Mouse (Mus musculus) spleen, postnatal 14 days (tissue): Measurements from ENCODE around the gene Btbd9.
"Not testable (repeated sequence)": the region's sequence is repeated elsewhere in the genome, so short reads cannot be mapped to it uniquely, and the experiment has no call there.

Experiments
- DNase-seq, 2 experiments: peaks; one replicate each; pipeline ENCODE4 v3.0.0; 2021 to 2022; ENCODE audit warnings: low spot score in 2 of 2

The Btbd9 gene

DNA sequence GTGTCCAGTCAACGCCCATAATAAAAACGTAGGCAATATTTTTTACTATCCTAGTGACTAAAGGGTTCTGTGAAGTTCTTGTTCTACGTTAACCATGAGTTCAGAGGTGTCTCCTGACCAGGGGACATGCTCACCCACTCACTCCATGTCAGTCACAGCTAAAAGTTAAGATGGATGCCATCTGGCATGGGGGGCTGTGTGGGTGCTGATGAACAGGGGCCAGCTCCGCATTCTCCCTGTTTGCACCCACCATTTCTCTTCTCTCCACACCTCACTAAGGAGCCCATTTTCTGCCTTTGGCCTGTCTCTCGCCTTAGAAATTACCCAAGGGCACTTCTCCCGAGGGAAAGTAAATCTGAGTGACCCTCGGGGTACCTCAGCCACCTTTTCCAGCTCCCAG, 63.8 kb downstream of the Btbd9 start:
- no peak for DNase-seq

GRCm38 (mm10) chr17:30512007-30512406, 64.3 kb downstream of the Btbd9 start:
- no peak for DNase-seq

GRCm38 (mm10) chr17:30511399-30511798, 64.9 kb downstream of the Btbd9 start:
- no peak for DNase-seq

DNA sequence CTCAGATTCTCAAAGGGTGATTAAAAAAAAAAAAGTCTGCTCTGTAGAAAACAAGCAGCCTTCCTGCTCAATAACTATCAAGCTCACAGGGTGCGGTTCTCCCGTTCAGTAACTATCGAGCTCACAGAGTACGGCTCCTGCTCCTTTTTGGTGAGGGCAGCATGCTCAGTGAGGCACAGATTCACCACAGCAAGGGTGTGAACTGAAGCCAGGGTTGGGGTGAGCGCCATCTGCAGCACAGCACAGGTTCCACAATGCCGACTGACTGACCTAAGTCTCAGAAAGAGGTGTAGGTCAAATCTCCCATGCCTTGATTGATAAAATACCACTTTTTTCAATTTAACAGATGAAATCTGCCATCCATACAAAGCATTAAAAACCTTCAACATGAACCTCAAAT, 66.1 kb downstream of the Btbd9 start:
- DNase-seq, result no peak

DNA sequence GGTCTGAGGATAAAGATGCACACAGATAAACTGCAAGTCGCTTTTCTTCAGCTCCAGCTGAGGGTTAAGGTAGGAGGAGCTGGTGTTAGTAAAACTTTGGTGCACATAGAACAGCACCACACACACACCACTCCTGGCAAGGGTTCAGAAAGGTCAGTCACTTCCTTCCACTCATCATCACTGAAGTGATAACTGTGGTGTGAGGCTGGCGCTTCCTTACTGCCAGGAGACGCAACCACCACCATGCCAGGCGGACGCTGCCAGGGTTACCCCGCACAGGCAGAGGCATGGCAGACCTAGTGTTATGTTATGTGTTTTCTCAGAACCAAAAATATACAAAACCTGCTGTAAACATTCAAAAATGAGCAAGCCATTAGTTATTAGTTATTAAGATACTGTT, 66.6 kb downstream of the Btbd9 start:
- no peak for DNase-seq

GRCm38 (mm10) chr17:30507636-30508576, 68.4 kb downstream of the Btbd9 start:
- no peak for DNase-seq

DNA sequence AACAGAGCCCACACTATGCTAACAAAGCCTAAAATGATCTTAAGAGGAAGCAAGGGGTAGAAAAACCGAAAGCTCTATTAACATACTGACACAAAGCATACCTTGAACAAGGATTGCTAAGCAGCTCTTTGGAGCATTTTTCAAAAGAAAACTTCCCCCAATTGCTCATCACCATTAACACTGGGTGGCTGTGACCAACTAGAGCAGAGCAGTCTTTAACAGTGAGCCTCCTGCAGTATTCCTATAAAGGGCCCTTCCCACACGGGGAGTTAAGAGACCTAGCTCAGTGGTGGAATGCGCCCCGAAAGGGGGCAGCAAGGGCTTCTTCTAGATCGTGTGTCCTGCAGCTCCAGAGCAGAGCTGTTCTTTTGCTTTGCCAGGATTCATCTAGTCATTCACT, 69.4 kb downstream of the Btbd9 start:
- no peak for DNase-seq

DNA sequence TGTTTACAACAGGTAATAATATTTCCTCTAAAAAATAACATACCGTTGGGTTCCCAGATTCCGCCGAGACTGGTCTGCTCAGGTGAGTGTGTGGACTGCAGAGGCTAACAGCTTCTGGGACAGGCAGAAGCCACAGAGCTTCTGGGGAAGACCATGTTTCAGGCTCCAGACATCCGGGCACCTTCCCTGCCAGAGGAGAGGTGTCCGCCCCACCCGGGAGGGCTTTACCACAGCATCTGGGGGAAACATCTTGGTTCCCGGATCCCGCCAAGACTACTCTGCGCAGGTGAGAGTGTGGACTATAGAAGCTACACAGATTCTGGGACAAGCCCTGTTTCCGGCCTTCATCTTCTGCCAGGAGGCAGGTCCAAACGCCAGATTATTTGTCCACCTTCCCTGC, 76.7 kb downstream of the Btbd9 start:
- not testable (repeated sequence) for DNase-seq

- DNase-seq, result no peak
These were observed 77.5 kb downstream of the Btbd9 start for GRCm38 (mm10) chr17:30498779-30499178.

GRCm38 (mm10) chr17:30498376-30498719, 77.9 kb downstream of the Btbd9 start:
- no peak for DNase-seq

GRCm38 (mm10) chr17:30497525-30498375, 78.5 kb downstream of the Btbd9 start:
- DNase-seq, result no peak

- DNase-seq, result no peak
These were observed 80.7 kb downstream of the Btbd9 start for GRCm38 (mm10) chr17:30495567-30495966.

- no peak for DNase-seq
These were observed 81.1 kb downstream of the Btbd9 start for GRCm38 (mm10) chr17:30495154-30495553.

DNA sequence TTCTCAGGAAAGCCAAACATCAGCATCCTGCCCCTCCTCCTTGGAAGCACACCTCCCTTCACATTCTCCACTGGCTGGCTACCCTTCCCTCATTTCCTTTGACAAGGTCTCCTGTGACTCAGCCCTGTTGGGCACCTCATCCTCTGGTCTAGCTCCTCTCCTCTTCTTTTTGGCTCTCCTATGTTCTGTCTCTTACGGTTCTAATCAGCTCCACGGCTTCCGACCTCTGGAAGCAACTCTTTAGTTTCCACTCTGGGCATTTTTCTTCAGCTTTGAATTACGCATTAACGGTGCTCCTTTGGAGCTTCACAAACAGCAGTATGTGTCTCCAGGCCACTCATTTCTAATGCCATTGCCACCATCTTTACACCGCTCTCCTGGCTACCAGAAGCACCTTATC, 82.8 kb downstream of the Btbd9 start:
- no peak for DNase-seq

- no peak for DNase-seq
These were observed 84.1 kb downstream of the Btbd9 start for GRCm38 (mm10) chr17:30492191-30492590.

- DNase-seq, result no peak
These were observed 84.7 kb downstream of the Btbd9 start for GRCm38 (mm10) chr17:30491601-30492000.

GRCm38 (mm10) chr17:30490601-30491000, 85.7 kb downstream of the Btbd9 start:
- no peak for DNase-seq

GRCm38 (mm10) chr17:30490086-30490485, 86.2 kb downstream of the Btbd9 start:
- DNase-seq, result no peak

DNA sequence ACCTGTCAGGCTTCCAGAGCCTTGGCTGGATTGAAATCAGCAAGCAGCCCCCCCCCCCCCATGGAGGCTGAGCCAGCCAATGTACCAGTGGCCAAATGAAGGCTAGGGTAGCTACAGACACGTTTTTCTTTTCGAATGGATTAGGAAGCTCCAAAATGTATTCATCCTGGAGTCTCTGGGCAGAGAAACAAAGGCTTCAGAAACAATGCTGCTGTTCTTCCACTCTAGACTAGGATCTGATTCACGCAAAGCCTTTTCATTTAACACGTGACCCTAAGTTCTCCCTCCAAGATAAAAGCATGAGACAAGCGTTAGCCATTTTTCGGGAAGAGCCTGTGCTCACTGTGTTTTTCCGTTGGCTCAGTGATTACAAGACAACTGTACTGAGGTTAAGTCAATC, 86.7 kb downstream of the Btbd9 start:
- DNase-seq, result no peak

DNA sequence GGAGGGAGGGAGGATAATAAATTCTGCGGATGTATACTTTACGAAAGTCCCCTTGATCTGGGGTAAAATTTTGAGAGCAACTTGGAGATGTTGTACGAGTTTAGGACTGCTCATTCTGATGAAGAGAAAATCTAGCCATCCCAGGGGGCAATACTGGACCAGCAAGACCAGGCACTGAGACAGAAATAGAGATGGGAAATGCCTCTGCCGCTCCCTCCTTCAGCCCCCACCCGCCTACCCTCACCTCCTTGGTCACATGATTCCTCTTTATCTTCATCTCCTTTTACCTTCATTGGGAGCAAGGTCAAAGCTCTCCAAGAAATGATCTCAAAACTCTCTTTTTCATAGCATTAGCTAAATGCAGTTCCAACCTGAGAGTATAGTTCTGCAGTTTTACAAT, 88.6 kb downstream of the Btbd9 start:
- no peak for DNase-seq

- DNase-seq, result no peak
These were observed 91.0 kb downstream of the Btbd9 start for GRCm38 (mm10) chr17:30485067-30485854.

DNA sequence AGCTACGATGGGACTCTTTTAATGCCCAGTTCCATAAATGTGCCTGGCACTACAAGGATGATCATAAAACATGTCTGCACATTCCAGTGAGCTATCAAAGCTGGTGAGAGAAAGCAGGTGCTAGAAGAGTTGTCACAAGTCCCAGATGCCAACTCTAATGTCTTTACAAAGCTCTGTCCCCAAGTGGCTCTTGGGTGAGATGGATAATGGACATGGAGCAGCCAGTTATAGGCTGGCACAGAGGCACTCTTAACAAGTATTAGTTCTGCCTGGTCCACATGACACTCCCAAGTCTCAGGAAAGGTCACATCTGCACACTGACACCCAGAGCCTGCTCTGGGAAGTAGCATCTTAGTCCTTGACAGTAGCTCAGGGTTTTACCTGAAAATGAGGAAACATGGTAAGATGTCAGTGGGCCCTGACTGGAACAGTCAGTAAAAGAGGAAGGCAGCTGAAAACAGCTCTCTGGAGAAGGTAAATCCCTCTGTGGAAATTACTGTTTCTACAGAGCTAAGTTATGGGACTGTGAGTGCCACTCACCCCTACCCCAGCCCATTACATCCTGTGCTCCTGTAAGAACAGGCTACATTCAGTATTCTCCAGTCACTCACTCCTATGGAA, 91.7 kb downstream of the Btbd9 start:
- no peak for DNase-seq
